Mouse (Mus musculus) bone marrow macrophage, adult 2 months (primary cell): ENCODE data around the gene Rbpms2. TPM values are rescaled to one million over a fixed set of nuclear protein-coding genes. Genes with fewer than 3 reads are reported as not detected.

ENCODE experiments used
- H3K27ac ChIP-seq: 2 replicates; pipeline ENCODE4 v1.5.1; 2012; ENCODE audit warnings: low read depth, low read length; ENCODE audit not compliant: insufficient read depth
- H3K4me1 ChIP-seq: 2 replicates; pipeline ENCODE4 v1.6.1; 2012; ENCODE audit warnings: low read length; ENCODE audit not compliant: control insufficient read depth, insufficient read depth
- H3K4me3 ChIP-seq: 2 replicates; pipeline ENCODE4 v1.5.1; 2012; ENCODE audit warnings: mild to moderate bottlenecking, low read length, moderate library complexity; ENCODE audit not compliant: insufficient read depth
- CTCF ChIP-seq: IDR thresholded peaks from 2 replicates; pipeline ENCODE4 v1.5.1; 2012; ENCODE audit warnings: low read depth, mild to moderate bottlenecking, low read length, moderate library complexity
- POLR2A ChIP-seq: IDR thresholded peaks from 2 replicates; pipeline ENCODE4 v1.6.1; 2012; ENCODE audit warnings: mild to moderate bottlenecking, low read depth, low read length, borderline replicate concordance
- polyA plus RNA-seq: library from polyadenylated mRNA; stranded (reverse); fragments of >200 nt; gene quantifications from 2 replicates; pipeline ENCODE4 v1.2.4, GENCODE M21; 2012; ENCODE audit not compliant: missing spikeins, insufficient read depth, insufficient read length

The Rbpms2 gene
- polyA plus RNA-seq, 1 experiment = not detected

GRCm38 (mm10) chr9:65592721-65593120 lies 36.7 kb upstream of the Rbpms2 start:
- H3K27ac ChIP-seq = no peak overlapping the region
- TF ChIP-seq CTCF (no peak), POLR2A (no peak)
- H3K4me3 ChIP-seq = no peak overlapping the region
- no peaks in the 10 kb centered on the region for H3K4me1 ChIP-seq

GRCm38 (mm10) chr9:65593596-65593995 lies 35.9 kb upstream of the Rbpms2 start:
- Histone ChIP-seq H3K4me1 (no peaks in the 10 kb centered on the region), H3K4me3 (no peak overlapping the region), H3K27ac (no peak overlapping the region)
- TF ChIP-seq POLR2A (no peak), CTCF (no peak)

DNA sequence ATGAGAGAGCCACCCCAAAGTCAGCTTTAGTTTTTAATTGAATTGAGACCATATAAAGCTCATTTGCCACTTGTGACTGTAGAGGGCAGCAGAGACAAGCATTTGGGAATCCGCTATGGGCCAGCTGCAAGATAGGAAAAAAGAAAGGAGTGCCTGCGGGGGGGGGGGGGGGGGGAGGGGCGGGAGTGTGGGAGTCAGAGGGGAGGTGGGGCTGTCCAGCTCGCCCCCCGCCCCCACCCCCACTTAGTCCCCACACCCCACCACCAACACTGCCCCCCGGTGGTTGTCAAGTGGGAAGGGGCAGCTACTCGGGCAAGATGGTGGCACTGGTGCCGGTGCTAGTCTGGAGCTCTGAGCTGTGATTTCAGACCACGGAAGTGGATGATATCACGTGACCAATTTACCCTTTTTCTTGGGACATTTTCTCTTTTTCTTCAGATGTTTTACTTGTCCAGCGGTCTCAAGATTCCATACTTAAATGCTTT lies 30.6 kb upstream of the Rbpms2 start:
- no peak overlapping the region for H3K27ac ChIP-seq
- no peaks in the 10 kb centered on the region for H3K4me1 ChIP-seq
- peak; percentile 74 for TF ChIP-seq CTCF
- no peak for TF ChIP-seq POLR2A
- no peak overlapping the region for H3K4me3 ChIP-seq

DNA sequence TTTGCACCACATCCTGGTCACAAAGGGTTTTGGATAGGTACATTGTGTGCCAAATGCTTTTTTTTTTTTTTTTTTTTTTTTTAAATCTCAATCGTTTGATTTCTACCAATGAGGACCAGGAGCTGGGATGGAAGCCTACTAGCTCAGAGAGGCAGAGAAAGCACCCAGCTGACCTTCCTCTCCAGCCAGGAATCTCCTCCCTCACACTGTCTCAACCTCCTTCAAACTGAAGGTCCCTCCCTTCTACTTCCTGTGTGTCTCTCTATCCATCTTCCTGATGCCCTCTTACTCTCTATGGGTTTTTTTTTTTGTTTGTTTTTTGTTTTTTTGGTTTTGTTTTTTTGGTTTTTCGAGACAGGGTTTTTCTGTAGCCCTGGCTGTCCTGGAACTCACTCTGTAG lies 28.5 kb upstream of the Rbpms2 start:
- TF ChIP-seq CTCF = no peak
- no peak for TF ChIP-seq POLR2A
- no peak overlapping the region for H3K27ac ChIP-seq
- H3K4me3 ChIP-seq = no peak overlapping the region
- no peaks in the 10 kb centered on the region for H3K4me1 ChIP-seq

DNA sequence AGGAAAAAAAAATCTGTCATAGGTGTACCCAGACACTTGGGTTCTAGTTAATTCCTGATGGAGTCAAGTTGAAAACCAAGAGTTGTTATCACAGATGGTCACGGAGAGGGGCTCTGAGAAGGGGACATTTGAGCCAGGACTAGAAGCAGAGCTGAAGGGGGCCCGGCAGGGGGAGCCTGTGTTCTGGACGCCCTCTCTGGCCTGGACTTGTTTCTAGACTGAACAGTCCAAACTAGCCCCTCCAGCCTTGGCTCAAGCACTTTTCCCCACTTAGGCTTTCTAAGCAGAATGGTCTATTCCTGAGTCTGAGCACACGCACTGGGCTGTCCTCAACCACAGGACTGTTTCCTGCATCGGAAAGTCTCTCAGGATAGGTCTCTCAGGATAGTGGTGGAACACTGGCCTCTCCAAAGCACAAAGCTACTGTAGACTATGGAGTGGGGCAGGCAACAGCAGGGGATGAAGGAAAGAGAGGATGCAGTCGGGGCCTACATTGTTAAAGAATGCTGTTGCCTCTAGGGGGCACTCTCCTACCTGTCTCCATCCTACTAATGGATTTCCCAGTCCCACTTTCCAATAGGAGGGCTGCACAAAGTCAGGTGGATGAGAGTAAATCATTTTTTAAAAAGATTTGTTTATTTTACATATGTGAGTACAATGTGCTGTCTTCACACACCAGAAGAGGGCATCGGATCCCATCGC lies 25.9 kb upstream of the Rbpms2 start:
- no peak overlapping the region for H3K4me3 ChIP-seq
- no peak overlapping the region for H3K27ac ChIP-seq
- H3K4me1 ChIP-seq = no peaks in the 10 kb centered on the region
- TF ChIP-seq POLR2A = no peak

- TF ChIP-seq POLR2A = no peak
- TF ChIP-seq CTCF = peak; percentile 78
- Histone ChIP-seq H3K4me1 (no peaks in the 10 kb centered on the region), H3K4me3 (no peak overlapping the region), H3K27ac (no peak overlapping the region)
These were observed 23.8 kb upstream of the Rbpms2 start for GRCm38 (mm10) chr9:65605471-65606136.

DNA sequence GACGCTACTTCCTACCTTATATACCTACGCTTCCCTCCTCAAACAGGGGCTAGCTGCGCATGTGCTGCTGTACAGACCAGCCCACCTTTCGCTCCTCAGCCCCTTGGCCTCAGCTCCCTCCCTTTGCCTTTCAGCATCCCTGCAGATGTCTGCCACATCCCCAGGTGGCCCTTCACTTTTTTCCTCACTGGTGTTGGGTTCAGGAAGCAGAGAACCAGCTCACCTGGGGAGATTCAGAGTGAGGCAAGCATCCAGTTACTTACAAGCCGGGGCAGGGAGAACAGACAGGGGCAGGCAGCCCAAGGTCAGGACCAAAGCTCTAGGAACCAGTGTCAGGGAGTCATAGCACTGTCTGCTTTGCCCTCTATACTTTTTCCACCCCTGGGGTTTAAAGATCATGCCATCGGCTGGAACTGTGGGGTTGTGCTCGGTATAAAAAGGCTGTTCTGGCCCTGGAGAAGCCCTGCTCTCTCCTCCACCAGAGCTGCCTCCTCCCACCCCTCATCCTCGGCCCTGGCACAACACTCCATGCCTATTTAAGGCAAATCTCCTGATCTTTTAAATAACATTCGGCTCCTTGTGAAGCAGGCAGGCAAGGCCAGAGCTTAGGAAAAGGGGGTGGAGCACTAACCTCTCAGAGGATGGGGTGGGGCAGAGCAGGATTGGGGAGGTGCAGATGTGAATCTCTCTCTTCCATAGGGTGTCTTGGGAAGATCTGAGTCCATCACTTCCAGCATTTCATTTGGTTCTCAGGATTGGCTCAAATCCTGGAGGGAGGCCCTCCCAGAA lies 22.9 kb upstream of the Rbpms2 start:
- TF ChIP-seq CTCF = no peak
- no peak for TF ChIP-seq POLR2A

DNA sequence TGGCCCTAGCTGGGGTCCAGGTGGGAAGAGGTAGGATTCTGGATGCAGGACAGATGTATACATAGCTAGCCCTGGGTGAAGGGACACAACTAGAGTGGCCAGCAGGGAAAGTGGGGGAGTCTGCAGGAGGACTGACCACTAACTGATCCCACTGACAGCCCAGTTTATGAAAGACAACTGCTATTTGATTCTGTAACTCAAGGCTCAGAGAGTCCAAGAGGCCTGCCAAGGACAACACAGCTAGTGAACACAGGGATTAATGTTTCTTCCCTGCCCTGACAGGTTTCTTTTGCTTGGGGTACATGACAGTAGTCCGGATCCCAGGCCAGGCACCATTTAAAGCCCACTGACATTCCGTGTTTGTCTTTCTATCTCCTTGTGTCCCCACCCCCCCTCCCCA lies 22.3 kb upstream of the Rbpms2 start:
- Histone ChIP-seq H3K4me1 (no peaks in the 10 kb centered on the region), H3K27ac (no peak overlapping the region), H3K4me3 (no peak overlapping the region)
- TF ChIP-seq POLR2A = no peak
- TF ChIP-seq CTCF = no peak

More for the DNA sequence above, 22.9 kb upstream of the Rbpms2 start:
- H3K4me1 ChIP-seq = no peaks in the 10 kb centered on the region
- H3K4me3 ChIP-seq = no peak overlapping the region
- no peak overlapping the region for H3K27ac ChIP-seq

DNA sequence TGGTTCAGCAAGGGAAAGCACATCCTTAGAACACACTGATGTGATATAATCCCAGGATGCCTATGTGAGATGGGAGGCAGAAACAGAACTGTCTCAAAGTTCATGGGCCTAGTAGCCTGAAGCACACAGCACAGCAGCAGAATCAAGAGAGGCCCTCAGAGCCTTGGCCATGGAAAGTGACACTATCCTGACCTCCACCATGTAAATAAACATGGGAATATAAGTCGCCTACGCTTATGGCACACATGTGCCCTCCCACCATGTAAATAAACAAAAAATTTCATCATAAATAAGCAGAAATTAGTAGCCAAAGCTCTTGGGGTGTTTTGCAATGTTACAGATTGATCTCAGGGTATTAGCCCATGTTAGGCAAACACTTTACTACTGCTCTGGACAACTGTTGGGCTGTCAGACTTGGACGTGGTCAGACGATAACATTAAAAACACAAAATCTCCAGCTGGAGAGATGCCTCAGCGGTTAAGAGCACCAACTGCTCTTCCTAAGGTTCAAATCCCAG lies 17.4 kb upstream of the Rbpms2 start:
- H3K4me3 ChIP-seq = no peak overlapping the region
- no peak overlapping the region for H3K27ac ChIP-seq
- TF ChIP-seq CTCF (no peak), POLR2A (no peak)
- H3K4me1 ChIP-seq = no peaks in the 10 kb centered on the region
